Mouse (Mus musculus) retina, postnatal 1 day (tissue): ENCODE data around the gene Cstf2.

Experiments used
- DNase-seq: peaks from one replicate; pipeline ENCODE4 v3.0.0-alpha.2; 2012

The Cstf2 gene

GRCm38 (mm10) chrX:134058987-134059712 is at the start of gene Cstf2:
Cstf2 (plus strand) TSS chrX:134059187.
- peak; percentile 94 for DNase-seq

GRCm38 (mm10) chrX:134019005-134019404 is 40.0 kb upstream of the Cstf2 start:
- DNase-seq = peak; percentile 76

- no peak for DNase-seq
Observed at GRCm38 (mm10) chrX:134020664-134021063, 38.3 kb upstream of the Cstf2 start.

GRCm38 (mm10) chrX:134048994-134049393 is 10.0 kb upstream of the Cstf2 start:
- no peak for DNase-seq

GRCm38 (mm10) chrX:134056897-134057296 is 2.1 kb upstream of the Cstf2 start:
- no peak for DNase-seq

DNA sequence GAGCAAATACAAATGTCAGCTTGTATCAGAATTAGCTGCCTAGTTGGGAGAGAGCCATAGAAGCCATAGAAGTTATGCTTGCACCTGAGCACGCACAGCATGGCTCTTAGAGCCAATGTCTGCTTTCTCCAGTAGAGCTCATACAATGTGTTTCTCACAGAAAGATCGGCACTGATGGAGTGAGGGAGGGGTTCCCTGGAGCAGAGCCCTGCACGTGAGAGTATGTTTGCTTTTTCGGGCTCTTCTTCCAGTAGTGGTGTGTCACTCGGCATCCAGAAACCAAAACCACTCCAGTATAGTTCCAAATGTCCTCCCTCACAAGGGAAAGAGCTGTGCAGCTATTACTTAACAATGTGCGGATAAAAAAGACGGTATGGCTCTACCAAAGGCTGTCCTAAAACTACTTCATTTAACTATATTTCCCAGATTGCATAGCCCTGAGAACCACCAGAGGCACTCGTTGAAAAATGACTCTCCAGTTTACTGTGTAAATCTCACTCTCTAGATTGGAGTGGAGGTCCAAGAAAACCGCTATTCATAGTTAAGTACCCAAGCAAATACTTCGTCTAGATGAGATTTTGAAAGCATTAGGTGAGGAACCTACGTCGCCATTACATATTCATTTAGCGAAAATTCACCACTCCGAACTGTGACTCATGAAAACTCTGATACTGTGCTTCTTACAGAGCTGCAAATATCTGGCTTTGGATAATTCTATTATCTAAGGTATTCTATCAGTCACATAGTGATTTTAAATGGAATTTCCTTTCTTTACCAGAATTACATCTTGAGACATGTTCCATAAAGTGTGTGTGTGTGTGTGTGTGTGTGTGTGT is 729 bp upstream of the Cstf2 start:
- DNase-seq = peak; percentile 0

DNA sequence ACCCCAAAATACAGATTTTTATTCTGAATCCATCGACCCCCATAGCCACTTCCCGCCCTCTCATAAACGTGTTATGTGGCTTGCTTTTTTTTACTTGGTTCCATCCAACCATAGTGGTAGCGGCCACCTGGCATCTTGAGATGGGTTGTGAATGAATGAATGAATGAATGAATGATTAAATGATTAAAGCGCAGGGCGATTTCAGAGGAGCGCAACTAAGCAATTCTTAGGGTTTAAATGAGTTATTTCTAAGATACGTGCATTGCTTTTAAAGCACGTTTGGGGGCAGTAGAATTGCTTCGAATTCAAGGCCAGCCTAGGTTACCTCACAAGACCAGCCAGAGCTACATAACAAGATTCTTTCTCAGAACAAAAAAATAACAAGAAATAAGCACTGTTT is 777 bp downstream of the Cstf2 start:
- peak; percentile 17 for DNase-seq

GRCm38 (mm10) chrX:134085453-134085852 is 26.5 kb downstream of the Cstf2 start:
- peak; percentile 0 for DNase-seq

DNA sequence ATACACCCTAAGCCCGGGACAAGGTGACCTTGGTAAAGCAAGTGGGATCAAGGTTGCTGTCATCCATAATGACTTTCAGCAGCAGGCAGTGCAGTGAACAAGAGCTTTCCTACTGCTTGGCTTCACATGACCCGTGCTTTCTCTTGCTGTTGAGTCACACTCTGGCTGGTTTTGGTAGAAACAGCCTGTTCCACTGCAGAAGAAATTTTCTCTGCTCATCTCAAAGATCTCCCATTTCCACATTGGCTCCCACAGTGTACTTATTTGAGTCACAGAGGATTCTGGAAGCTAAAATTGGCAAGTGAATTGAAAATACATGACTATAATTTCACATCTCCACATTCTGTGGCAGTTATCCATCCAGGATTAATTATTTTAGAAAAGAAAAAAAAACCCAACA is 43.7 kb downstream of the Cstf2 start:
- no peak for DNase-seq

DNA sequence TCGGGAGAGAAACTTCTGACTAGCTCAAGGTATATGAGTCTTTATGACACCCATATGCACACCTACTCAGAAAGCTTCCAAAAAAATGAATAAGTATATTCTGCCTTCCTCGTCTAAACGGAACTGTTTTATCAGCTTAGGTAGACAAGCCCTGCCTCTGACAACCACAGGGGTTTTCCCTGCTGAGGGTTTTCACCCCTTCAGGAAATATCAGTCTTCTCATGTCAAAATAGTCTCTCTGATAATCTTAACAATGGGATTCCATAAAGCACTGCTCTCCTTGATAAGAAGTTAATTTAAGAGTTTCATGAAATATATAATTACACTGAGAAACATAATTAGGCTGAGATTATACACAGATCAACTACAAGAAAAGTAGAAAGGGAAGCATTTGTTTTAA is 52.8 kb downstream of the Cstf2 start:
- DNase-seq = no peak

- no peak for DNase-seq
Observed at GRCm38 (mm10) chrX:134116417-134116816, 57.4 kb downstream of the Cstf2 start.

DNA sequence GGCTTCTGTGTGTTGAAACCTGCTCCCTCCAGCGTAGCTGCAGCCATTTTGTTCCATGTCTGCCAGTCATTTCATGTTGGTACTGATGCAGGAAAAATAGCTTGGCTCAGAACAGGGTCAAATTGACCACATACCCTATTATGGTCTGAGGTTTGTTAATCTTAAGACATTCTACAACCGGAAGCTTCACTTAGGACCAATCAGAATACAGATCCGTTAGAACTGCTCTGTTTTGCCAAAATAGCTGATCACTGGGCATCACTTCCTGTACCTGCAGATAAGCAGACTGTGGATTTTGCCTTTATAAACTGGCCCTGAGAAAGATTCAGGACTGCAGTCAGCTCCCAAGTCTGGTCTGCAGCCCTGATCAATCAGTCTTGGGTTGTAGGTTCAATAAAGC is 69.6 kb downstream of the Cstf2 start:
- no peak for DNase-seq

DNA sequence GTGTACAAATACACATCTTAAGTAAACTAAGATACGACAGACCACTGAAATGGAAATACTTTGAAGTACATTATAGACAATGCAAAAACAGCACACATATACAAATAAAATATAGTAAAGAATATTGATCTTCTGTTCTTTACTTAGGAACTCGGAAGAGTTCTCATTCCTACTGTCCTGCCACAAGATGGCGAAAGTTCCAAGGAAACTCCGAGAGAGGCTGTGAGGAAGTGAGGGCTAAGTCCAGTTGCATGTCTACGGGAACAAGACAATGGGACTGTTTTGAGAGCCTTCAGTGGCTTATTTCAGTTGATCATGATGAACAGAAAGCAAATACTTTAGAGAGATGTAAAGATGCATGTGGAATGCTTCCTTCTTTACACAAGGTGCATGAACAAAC is 73.3 kb downstream of the Cstf2 start:
- peak; percentile 59 for DNase-seq

DNA sequence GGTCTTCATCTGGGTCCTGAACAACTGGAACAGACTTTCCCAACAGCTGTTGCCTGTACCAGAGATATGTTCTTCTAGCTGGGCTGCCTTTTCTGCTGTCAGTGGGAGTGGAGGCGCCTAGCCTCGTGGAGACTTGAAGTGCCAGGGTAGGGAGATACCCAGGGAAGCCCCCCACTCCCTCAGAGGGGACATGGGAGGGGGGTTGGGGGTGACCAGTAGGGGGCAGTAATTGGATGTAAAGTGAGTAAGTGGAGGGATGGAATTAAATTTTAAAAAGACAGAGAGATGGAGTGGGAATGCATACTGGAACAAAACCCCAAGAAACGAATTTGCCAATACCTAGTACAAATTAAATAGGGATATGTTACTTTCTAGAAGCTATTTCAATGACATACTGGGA is 74.8 kb downstream of the Cstf2 start:
- DNase-seq = peak; percentile 9
